Mouse (Mus musculus) spleen, postnatal 14 days (tissue): Measurements from ENCODE around the gene Unc5b.

Source experiments
- DNase-seq, 2 experiments: peaks; one replicate each; pipeline ENCODE4 v3.0.0; 2021 to 2022; ENCODE audit warnings: low spot score in 2 of 2

The Unc5b gene

DNA sequence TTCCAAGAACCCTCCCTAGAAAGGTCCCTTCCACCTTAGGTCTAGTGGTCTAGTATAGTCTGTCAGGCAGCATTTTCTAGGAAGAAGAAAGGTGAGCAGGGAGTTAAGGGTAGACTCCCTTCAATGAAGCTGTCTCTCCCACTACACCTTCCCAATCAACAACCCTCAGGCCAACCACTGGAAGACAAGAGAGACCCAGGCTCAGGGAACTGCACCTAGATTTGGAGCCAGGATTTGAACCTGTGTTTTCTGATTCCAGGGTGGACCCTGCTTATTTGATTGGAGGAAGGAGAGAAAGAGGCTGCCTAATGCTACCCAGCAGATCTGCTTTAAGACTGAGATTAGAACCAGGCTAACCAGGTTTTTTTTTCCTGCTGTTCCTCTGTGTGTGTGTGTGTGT is 10.1 kb downstream of the Unc5b start:
- no peak for DNase-seq

DNA sequence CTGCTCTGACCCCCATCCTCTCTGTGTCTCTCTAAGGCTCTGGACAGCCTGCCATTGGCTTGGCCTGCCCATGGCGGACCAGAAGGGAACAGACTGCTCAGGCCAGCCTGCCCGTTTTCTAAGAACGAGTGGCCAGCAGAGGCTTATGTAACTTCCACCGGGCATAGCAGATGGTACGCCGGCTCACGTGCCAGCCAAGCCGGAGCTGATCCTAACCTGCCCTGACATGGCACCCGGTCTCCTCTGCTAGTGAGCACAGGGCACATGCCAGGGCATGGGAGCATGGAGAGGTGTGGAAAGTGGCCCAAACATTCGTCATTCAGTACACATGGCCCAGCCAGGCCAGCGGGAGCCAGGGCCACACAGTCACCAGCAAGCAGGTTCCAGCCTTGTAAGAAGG is 10.8 kb downstream of the Unc5b start:
- no peak for DNase-seq

DNA sequence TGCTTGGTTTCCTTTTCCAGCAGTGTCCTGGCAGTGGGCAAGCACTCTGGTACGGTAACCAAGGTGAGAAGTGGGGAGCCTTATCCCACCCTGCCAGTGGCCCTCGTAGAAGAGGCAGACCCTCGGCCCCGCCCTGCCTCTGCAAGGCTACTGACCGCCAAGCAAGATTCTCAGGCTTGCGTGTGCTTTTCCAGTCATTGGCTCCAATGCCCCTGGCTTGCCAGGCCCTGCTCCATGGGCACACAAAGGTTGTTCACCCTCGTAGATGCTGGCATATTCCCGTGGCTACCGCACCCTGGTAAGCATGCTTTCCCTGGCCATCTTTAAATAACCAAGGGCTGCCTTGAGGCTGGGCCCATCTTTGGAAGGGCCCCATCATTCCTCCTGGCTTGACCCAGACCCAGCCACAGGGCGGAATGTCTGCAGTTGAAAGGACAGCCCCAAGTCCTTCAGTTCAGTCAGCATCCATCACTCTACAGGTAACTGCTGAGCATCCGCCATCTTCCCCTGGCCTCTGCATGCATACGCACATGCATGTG is 11.7 kb downstream of the Unc5b start:
- DNase-seq: no peak

DNA sequence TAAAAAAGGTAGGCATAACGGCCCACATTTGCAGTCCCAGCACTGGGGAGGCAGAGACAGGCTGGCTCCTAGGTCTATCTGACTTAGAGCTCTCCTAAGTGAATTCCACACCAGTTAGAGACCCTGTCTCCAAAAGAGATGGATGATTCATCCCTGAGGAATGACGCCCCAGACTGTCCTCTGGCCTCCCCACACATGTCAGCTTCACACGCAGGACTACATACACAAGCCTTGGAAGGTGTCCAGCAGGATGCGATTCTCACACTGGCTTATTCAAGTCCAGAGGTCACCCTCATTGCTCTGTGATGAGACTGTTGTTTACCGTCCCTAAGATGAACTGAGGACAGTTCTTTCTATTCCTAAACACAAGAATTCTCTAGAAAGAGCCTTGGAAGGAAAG is 12.2 kb downstream of the Unc5b start:
- no peak for DNase-seq

DNA sequence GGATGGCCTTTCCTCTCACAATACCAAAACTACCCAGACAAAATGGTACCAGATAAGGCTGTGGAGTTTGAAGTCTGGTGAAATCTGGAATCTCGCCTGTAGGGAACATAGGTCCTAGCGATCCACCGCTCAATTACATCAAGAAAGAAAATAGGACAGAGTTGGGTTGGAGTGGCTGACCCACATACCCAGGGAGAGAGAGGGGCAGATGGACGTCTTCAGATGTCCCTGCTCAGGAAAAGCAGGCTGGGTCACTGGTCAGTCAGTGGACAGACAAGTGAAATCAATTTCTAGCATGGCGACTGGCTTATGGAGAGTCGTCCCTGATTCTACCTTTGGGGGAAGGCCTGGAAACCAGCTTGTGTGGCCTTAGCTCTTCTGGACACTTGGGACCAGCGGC is 12.7 kb downstream of the Unc5b start:
- DNase-seq: no peak

DNA sequence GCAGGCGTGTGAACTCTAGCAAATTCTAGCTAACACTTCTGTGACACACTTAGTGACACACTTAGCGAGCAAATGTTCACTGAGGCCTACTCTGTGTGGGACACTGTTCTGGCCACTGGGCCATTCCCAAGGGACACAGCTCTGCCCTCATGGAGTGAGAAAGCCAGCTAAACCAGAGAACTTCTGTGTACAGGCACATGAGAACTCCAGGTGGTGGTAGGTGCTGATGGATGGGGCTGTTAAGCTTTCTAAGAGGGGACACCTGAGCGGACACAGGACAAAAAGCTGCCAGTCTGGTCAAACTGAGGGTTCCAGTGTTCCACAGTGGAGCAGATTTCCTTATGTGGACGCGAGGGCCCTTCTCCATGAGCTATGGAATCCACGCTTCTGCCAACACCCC is 13.5 kb downstream of the Unc5b start:
- DNase-seq: no peak

DNA sequence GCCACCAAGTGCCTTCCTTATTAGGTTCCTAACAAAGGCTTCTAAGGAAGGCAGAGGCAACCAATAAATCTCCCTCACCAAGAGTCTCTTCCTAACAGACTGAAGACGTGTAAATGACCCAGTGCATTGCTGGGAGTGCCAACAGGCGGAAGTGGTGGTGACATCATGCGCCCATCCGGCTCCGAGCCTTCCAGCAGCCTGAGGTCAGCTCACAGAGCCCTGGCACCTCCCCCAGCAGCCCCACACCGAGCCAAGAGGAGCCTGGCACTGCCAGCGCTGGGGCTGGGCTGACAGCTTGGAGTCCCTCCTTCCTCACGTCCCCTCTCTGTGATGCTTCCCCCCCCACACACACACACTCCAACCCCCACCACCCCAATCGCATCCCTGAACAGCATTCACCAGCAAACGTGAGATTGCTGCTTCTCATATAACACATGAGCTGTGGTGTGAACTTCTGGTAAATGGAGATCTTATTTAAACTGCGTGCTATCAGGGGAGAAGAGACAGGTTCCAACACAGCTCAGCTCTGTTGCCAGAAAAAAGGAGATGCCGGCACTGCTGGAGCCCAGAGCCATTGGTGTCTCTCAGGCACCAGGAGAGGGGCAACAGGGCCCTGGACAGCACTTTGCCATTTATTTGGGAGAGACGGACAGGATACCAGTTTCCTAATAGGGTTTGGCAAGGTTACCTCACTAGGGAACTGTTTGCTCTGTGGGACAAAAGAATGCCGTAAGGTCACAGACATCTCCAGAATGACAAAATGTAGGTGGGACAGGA is 14.3 kb downstream of the Unc5b start:
- DNase-seq: no peak

DNA sequence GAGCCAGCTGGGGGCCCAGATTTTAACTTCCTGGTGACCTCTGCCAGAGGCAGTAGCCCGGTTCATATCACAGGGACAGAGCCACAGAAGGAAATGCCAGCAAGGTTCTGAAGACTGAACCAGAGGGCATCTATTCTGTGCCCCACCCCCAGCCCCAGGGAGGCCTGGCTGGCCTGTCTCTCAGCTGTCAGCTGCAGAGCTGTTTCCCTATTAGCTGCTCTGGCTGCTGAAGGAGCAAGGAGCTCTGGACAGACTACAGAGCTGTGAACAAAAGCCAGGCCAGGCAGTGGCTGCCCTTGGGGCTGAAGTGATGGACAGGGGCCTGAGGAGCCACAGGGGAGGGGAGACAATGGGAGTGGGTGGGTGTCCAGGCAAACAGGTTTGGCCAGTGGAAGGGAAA is 15.5 kb downstream of the Unc5b start:
- no peak for DNase-seq

DNA sequence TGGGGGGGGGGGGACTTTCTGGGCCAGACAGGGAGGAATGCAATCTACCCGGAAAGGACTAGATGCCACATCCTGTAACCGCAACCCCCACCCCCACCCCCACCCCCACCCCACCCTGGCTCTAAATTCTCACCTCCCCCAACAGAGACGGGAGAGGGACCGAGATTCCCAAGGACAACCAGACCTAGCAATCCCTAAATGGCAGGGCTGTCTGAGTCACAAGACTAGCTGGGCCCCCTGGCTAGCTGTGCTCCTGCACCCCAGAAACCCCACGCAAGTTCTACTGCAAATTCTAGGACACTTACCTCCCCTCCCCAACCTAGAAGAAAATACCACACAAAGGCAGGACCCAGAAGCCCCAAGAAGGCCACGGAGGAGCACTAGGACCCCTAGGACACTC is 16.3 kb downstream of the Unc5b start:
- no peak for DNase-seq

DNA sequence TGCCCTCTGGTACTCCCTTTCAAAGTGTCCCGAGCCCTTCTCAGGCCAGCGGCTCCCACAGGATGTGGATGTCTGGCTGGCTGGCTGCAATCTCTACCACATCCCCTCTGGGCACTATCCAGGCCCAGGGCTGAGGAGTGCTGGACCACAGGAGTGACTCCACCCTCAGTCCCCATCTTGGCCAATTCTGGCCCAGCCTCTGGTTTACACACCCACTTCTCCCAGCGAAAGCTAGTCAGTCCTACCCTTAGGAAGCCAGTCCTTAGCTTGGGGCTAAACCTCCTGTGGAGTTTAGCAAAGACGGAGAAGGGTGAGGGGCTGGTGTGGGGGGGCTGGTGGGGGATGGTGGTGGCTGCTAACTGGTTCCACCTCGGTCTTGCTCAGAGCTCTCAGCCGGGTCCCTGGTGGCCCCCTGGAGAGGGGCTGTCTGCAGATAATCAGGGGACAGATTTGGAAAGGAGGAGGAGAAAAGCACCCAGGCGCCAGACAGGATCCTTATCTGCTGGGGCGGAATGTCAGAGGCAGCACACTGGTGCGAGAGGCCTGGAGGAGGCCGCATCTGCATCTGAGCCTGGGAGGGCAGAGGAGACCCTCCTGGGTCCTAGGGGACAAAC is 16.8 kb downstream of the Unc5b start:
- DNase-seq: no peak

DNA sequence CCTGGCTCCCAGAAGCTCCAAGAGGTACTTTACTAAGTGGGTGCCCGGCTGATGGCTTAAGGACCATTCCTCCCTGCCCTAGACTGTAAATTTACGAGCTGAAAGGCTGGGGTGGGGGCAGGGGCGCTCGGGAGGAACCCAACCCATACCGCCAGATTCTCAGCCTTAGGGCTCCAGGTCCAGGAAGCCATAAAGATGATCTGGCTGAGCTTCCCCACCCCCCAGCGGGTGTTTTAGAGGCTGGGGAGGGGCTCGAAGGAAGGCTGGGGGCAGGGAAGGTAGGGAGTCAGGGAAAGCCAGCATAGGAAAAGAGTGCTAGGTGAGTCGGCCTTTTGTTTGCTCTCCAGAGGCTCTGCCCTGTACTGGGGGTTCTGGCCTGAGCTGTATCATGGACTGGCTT is 17.8 kb downstream of the Unc5b start:
- no peak for DNase-seq

DNA sequence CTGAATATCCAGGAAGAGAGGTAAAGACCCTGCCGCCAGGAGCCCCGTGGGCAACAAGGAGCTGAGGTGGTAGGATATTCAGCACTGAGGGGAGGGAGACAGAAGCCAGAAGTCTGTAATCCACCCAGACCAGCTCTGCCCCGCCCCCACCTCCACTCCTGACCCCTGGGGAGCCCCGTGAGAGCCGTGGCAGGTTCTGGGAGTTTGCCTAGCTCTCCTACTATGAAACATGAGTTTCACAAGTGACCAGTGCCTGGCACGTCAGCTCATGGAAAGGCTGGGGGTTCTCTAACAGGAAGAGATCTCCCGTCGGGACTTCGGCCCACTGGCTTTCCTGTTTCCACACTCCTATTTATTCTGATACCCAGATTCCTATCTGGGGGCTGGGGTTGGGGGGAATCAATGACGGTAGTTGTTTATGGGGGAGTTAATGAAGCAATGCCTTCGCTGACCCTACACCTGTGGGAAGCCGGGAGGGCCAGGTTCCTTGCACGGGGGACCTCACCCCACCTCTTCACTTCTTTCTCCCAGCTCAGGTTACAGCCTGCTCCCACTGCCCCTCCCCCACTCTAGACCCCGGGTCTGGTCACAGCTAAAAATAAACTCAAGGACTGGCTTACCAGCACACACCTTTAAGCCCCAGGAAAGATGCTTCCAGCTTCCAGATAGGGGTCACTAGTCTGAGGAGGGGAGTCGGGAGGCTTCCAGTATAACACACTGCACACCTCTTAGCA is 19.4 kb downstream of the Unc5b start:
- DNase-seq: no peak

DNA sequence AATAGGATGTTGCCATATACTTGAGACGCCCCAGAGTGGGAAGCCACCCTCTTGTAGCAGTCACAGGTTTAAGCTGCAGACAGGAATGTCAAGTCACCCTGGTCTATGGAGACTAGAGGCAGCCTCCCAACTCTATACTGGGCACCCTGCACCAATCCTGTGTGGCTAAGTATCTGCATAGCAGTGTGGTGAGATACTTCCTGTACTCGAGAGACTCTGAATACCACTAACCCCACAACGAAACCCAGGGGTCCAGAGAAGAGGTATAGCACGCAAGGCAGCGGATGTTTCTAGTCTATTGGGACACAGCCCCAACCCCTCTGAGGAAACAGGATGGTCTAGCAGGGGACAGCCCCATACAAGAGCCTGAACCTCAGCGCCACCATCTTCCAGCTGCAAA is 22.9 kb downstream of the Unc5b start:
- DNase-seq: no peak

DNA sequence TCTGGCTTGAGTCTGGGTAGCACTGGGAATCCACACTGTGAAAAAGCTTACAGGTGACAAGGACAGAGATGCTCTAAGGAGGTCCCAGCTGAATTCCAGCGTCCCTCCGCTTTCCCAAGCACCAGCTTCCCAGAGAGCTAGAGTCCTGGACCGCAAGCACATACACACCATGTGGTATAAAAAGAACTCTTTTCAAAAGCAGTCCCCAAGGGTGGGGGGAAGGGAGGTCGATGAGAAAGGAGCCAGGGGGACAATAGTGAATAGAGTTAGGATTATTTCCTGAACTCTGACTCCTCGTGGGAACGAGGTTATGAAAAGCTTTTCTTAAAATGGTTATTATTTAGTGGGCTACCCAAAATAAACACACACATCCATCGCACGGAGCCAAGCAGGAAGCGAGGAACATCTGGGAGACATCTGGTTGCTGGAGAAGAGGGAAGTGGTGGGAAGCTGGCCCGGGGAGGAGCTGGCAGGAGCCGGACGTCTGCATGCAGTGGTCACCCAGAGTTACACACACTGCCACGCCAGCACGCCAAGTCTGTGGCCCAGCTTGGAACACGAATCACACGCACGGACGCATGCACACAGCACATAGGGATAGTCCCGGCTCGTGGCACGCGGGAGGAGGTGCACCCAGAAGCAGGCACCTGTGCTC is 23.7 kb downstream of the Unc5b start:
- DNase-seq: no peak

DNA sequence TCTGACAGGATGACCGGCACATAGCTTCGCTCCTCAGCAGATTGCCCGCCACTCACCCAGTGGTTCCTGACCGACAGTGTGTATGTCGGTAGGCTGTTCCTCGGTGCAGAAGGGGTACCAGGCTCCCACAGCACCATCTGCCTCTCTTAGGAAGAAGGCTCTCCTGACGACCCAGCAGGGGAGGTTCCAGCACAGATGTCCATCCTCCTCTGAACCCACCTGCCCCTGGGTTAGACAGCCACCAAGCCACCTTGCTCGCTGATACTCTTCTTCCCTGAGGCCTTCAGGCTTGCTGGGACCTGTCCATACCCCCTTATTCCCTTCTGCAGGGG is 25.2 kb downstream of the Unc5b start:
- DNase-seq: no peak

DNA sequence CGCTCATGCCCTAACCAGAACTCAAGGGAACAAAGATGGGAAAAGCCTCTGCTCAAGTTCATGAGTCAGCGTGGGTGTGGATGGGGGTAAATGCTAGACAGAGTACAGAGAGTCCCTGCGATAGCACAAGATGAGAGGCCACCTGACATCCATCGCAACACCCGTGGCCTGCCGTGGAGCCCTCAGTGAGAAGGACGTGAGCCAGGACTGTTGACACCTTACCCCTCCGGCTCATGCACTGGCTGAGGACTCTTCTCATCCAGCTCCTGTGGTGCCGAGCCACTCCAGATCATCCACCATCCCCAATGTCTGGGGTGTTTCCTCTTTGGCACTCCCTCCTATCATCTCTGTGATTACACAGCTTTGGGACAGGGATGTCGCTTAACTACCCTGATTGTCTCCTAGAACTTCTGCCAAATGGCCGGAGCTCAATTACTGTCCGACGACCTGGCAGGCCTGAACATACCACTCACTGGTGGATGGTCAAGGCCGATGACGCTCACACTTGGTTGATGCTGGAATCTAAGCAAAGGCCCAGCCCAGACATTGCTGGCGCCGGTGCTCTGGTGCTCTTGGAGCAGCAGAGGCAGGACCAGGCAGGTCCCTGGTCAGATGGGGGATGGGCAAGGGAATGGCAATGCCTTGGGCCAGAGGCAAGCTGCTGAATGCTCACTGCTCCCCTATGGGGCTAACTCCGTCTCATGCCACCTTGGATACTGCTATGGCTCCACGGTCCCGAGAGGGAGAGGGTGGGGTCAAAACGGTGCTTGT is 25.8 kb downstream of the Unc5b start:
- no peak for DNase-seq

DNA sequence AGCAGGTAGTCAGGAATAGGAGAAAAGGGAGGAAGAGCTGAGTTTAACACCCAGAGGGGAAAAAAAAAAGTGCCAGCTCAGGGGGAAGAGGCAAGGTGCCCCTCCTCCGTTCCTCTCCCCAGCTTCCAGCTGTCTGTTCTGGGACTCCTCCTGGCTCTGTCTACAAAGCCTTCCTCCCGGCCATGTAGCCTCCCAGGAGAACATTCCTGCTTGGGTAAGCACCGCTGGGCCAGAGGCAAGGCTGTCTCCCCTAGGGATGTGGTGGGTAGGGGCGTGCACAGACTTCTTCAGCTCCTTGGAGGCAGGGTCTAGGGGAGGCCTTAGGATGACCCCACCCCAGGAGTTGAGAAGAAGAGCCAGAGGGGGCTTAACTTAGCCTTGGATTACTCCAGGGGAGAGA is 26.5 kb downstream of the Unc5b start:
- DNase-seq: no peak

DNA sequence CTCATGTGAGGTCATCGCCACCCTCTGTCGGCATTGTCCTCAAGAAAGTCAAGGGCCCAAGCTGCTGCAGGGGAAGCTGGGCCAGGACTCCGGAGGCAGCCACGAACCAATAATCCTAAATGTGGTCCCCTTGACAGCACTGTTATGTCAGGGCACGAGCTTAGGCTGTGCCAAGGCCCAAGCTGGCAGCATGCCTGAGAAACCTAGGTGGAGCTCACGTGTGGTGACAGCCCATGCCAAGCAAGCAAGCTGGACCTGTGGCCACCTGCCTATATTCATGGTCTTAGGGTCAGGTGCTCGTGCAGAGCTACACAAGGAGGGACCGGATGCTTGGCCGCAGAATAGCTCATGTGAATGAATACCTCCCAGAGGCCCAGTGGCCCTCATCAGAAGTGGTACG is 27.4 kb downstream of the Unc5b start:
- no peak for DNase-seq

DNA sequence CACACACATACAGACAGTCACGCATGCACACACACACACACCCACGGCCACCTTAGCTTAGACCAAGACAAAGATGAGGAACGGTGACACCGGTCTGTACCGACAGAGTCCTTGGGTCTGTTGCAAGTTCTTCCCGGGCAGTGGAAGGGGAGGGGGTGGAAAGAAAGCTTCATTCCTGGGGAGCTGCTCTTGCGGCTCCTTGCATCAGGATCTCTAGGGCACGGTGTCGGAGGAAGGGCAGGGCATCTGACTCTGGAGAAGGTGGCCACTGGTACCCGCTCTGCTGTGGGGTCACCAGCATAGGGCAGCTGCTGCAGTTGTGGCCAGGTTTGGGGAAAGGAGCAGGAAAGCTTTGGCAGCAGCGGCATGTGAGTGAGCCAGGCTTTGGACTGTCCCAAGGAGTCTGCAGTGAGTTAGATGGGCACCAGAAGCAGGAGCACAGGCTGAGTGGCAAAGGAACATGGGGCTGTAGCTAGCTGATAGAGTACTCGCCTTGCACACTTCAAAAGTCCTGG is 29.4 kb downstream of the Unc5b start:
- DNase-seq: no peak

DNA sequence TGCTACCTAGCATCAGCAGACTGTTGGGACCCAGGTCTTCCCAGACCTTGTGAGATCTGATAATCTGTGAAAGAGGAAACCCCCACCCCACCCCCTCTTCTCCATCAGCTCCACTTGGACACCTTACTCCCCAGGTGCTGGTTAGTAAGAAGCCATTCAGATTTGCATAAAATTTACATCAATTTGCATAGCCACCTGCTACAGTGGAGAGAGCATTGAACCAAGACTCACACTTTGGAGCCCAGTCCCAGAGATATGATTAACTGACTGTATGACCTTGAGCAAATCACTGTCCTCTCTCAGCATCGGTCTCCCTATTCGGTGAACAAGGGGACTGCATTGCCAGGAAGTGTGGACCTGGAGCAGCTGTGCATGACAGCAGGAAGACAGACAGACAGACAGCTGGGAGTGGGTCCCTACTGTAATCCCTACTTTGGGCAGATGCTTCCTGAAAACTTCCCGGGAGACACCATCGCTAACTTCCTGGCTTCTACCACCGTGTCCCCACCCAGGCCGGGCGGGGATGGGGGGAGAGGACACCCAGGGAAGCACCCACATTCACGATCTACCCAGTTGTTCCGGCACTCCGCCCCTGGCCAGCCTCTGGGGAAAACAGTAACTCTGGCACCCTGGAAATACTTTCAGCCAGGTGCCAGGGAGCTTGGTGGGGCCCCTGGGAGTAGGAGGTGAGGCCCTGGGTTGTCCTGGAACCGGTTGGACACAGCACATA is 30.0 kb downstream of the Unc5b start:
- DNase-seq: no peak
